Mouse (Mus musculus): Measurements from ENCODE around the gene Nmnat2. TPM values are rescaled to one million over a fixed set of nuclear protein-coding genes. Genes with fewer than 3 reads are reported as not detected.

Nmnat2 gene
- polyA plus RNA-seq, 1 experiment from 2014 or later, result 5.3 TPM

- no peaks in the 10 kb centered on the region for H3K36me3 ChIP-seq (ENCODE audit: control insufficient read depth, insufficient read depth, low read length)
- 34% methylated on average over 6 of the region's 6 CpGs for WGBS
- H3K4me3 ChIP-seq (ENCODE audit: low read depth, low read length), result no peak overlapping the region
- no peaks in the 10 kb centered on the region for H3K9me3 ChIP-seq (ENCODE audit: control insufficient read depth, low read length)
- ATAC-seq (ENCODE audit: low read depth), result peak; percentile 56; the same call in 1 of the 2 replicates
- H3K9ac ChIP-seq (ENCODE audit: low read depth, low read length), result no peak overlapping the region
- H3K4me1 ChIP-seq (ENCODE audit: control insufficient read depth, insufficient read depth, low read length), result peaks cover 7% of the 10 kb centered on the region; the same call in 1 of the 2 replicates
- no peak overlapping the region for H3K4me2 ChIP-seq (ENCODE audit: low read depth, low read length)
- H3K27ac ChIP-seq (replicated peaks; ENCODE audit: low read depth, low read length), result no peak overlapping the region; the same call in 1 of the 2 replicates
- H3K27me3 ChIP-seq (replicated peaks; ENCODE audit: control insufficient read depth, insufficient read depth, low read length), result no peaks in the 10 kb centered on the region
- peak; percentile 71 for DNase-seq (ENCODE audit: low spot score)
Observed at GRCm38 (mm10) chr1:153035328-153035944, 80.6 kb downstream of the Nmnat2 start.

- Histone ChIP-seq H3K27me3 (replicated peaks; ENCODE audit: control insufficient read depth, insufficient read depth, low read length) (no peaks in the 10 kb centered on the region), H3K27ac (replicated peaks; ENCODE audit: low read depth, low read length) (no peak overlapping the region), H3K36me3 (ENCODE audit: control insufficient read depth, insufficient read depth, low read length) (no peaks in the 10 kb centered on the region), H3K4me1 (ENCODE audit: control insufficient read depth, insufficient read depth, low read length) (0 out of 2 replicates have a peak, but pooled peaks cover 2% of the 10 kb centered on the region), H3K4me2 (ENCODE audit: low read depth, low read length) (no peak overlapping the region), H3K9ac (ENCODE audit: low read depth, low read length) (no peak overlapping the region), H3K9me3 (ENCODE audit: control insufficient read depth, low read length) (no peaks in the 10 kb centered on the region), H3K4me3 (ENCODE audit: low read depth, low read length) (no peak overlapping the region)
- DNase-seq (ENCODE audit: low spot score), result no peak
- ATAC-seq (ENCODE audit: low read depth), result 0 out of 2 replicates have a peak, but pooled peaks have one; percentile 28
- WGBS, result 70% methylated on average over 10 of the region's 10 CpGs
Observed at GRCm38 (mm10) chr1:153037353-153038345, 82.9 kb downstream of the Nmnat2 start.

- Histone ChIP-seq H3K4me1 (ENCODE audit: control insufficient read depth, insufficient read depth, low read length) (0 out of 2 replicates have a peak, but pooled peaks cover 2% of the 10 kb centered on the region), H3K4me3 (ENCODE audit: low read depth, low read length) (no peak overlapping the region), H3K27me3 (replicated peaks; ENCODE audit: control insufficient read depth, insufficient read depth, low read length) (no peaks in the 10 kb centered on the region), H3K9ac (ENCODE audit: low read depth, low read length) (no peak overlapping the region), H3K36me3 (ENCODE audit: control insufficient read depth, insufficient read depth, low read length) (no peaks in the 10 kb centered on the region), H3K4me2 (ENCODE audit: low read depth, low read length) (no peak overlapping the region), H3K27ac (replicated peaks; ENCODE audit: low read depth, low read length) (no peak overlapping the region), H3K9me3 (ENCODE audit: control insufficient read depth, low read length) (no peaks in the 10 kb centered on the region)
- 23% methylated on average over 3 of the region's 3 CpGs for WGBS
- DNase-seq (ENCODE audit: low spot score) (peak; percentile 79), ATAC-seq (ENCODE audit: low read depth) (peak; percentile 70)
Observed at GRCm38 (mm10) chr1:153040091-153040490, 85.3 kb downstream of the Nmnat2 start.

- DNase-seq (ENCODE audit: low spot score) (no peak), ATAC-seq (ENCODE audit: low read depth) (no peak)
- H3K36me3 ChIP-seq (ENCODE audit: control insufficient read depth, insufficient read depth, low read length), result no peaks in the 10 kb centered on the region
- no peak overlapping the region for H3K4me2 ChIP-seq (ENCODE audit: low read depth, low read length)
- H3K4me3 ChIP-seq (ENCODE audit: low read depth, low read length), result no peak overlapping the region
- H3K9me3 ChIP-seq (ENCODE audit: control insufficient read depth, low read length), result no peaks in the 10 kb centered on the region
- H3K9ac ChIP-seq (ENCODE audit: low read depth, low read length), result no peak overlapping the region
- H3K27me3 ChIP-seq (replicated peaks; ENCODE audit: control insufficient read depth, insufficient read depth, low read length), result no peaks in the 10 kb centered on the region
- H3K27ac ChIP-seq (replicated peaks; ENCODE audit: low read depth, low read length), result no peak overlapping the region
- H3K4me1 ChIP-seq (ENCODE audit: control insufficient read depth, insufficient read depth, low read length), result 0 out of 2 replicates have a peak, but pooled peaks cover 2% of the 10 kb centered on the region
- 78% methylated on average over 2 of the region's 2 CpGs for WGBS
Observed at GRCm38 (mm10) chr1:153041046-153041445, 86.3 kb downstream of the Nmnat2 start.

- DNase-seq (ENCODE audit: low spot score), result no peak
- WGBS, result 57% methylated on average over 2 of the region's 2 CpGs
- Histone ChIP-seq H3K4me2 (ENCODE audit: low read depth, low read length) (no peak overlapping the region), H3K9me3 (ENCODE audit: control insufficient read depth, low read length) (no peaks in the 10 kb centered on the region), H3K9ac (ENCODE audit: low read depth, low read length) (no peak overlapping the region), H3K4me3 (ENCODE audit: low read depth, low read length) (no peak overlapping the region), H3K36me3 (ENCODE audit: control insufficient read depth, insufficient read depth, low read length) (no peaks in the 10 kb centered on the region), H3K27me3 (replicated peaks; ENCODE audit: control insufficient read depth, insufficient read depth, low read length) (no peaks in the 10 kb centered on the region), H3K27ac (replicated peaks; ENCODE audit: low read depth, low read length) (no peak overlapping the region), H3K4me1 (ENCODE audit: control insufficient read depth, insufficient read depth, low read length) (0 out of 2 replicates have a peak, but pooled peaks cover 2% of the 10 kb centered on the region)
- ATAC-seq (ENCODE audit: low read depth), result no peak
Observed at GRCm38 (mm10) chr1:153042318-153042717, 87.5 kb downstream of the Nmnat2 start.

GRCm38 (mm10) chr1:153043332-153043731 lies 88.5 kb downstream of the Nmnat2 start:
- 62% methylated on average over 6 of the region's 6 CpGs for WGBS

GRCm38 (mm10) chr1:153045368-153045767 lies 90.6 kb downstream of the Nmnat2 start:
- H3K4me1 ChIP-seq (ENCODE audit: control insufficient read depth, insufficient read depth, low read length), result peaks cover 13% of the 10 kb centered on the region
- H3K36me3 ChIP-seq (ENCODE audit: control insufficient read depth, insufficient read depth, low read length), result no peaks in the 10 kb centered on the region
- no peak overlapping the region for H3K27ac ChIP-seq (replicated peaks; ENCODE audit: low read depth, low read length)
- H3K27me3 ChIP-seq (replicated peaks; ENCODE audit: control insufficient read depth, insufficient read depth, low read length), result no peaks in the 10 kb centered on the region
- 71% methylated on average over 11 of the region's 11 CpGs for WGBS
- ATAC-seq (ENCODE audit: low read depth) (0 out of 2 replicates have a peak, but pooled peaks have one; percentile 41), DNase-seq (ENCODE audit: low spot score) (peak; percentile 45)
- no peak overlapping the region for H3K4me2 ChIP-seq (ENCODE audit: low read depth, low read length)
- no peaks in the 10 kb centered on the region for H3K9me3 ChIP-seq (ENCODE audit: control insufficient read depth, low read length)
- no peak overlapping the region for H3K9ac ChIP-seq (ENCODE audit: low read depth, low read length)
- no peak overlapping the region for H3K4me3 ChIP-seq (ENCODE audit: low read depth, low read length)

More at GRCm38 (mm10) chr1:153043332-153043731, 88.5 kb downstream of the Nmnat2 start:
- no peak overlapping the region for H3K4me3 ChIP-seq (ENCODE audit: low read depth, low read length)
- no peak for DNase-seq (ENCODE audit: low spot score)
- no peak for ATAC-seq (ENCODE audit: low read depth)
- H3K36me3 ChIP-seq (ENCODE audit: control insufficient read depth, insufficient read depth, low read length), result no peaks in the 10 kb centered on the region
- no peaks in the 10 kb centered on the region for H3K27me3 ChIP-seq (replicated peaks; ENCODE audit: control insufficient read depth, insufficient read depth, low read length)
- no peak overlapping the region for H3K9ac ChIP-seq (ENCODE audit: low read depth, low read length)
- H3K4me1 ChIP-seq (ENCODE audit: control insufficient read depth, insufficient read depth, low read length), result peaks cover 2% of the 10 kb centered on the region; the same call in 1 of the 2 replicates
- no peak overlapping the region for H3K27ac ChIP-seq (replicated peaks; ENCODE audit: low read depth, low read length)
- H3K9me3 ChIP-seq (ENCODE audit: control insufficient read depth, low read length), result no peaks in the 10 kb centered on the region
- H3K4me2 ChIP-seq (ENCODE audit: low read depth, low read length), result no peak overlapping the region

- peak; percentile 71 for ATAC-seq (ENCODE audit: low read depth)
Observed at GRCm38 (mm10) chr1:153048147-153048878, 93.5 kb downstream of the Nmnat2 start.

More at GRCm38 (mm10) chr1:153048147-153048878, 93.5 kb downstream of the Nmnat2 start:
- peak; percentile 64 for DNase-seq (ENCODE audit: low spot score)
- Histone ChIP-seq H3K9me3 (ENCODE audit: control insufficient read depth, low read length) (no peaks in the 10 kb centered on the region), H3K4me1 (ENCODE audit: control insufficient read depth, insufficient read depth, low read length) (peaks cover 13% of the 10 kb centered on the region), H3K9ac (ENCODE audit: low read depth, low read length) (no peak overlapping the region), H3K4me2 (ENCODE audit: low read depth, low read length) (no peak overlapping the region), H3K27me3 (replicated peaks; ENCODE audit: control insufficient read depth, insufficient read depth, low read length) (no peaks in the 10 kb centered on the region), H3K36me3 (ENCODE audit: control insufficient read depth, insufficient read depth, low read length) (no peaks in the 10 kb centered on the region), H3K27ac (replicated peaks; ENCODE audit: low read depth, low read length) (no peak overlapping the region), H3K4me3 (ENCODE audit: low read depth, low read length) (no peak overlapping the region)
- WGBS, result 29% methylated on average over 13 of the region's 14 CpGs

All from embryonic facial prominence, embryonic 14.5 days (tissue).